Comparison of ENCODE assay signal across 8 mouse cellular contexts in genomic region chr4:137356674-137357510, GRCm38 (mm10). TPM values are rescaled to one million over a fixed set of nuclear protein-coding genes. Genes with fewer than 3 reads are reported as not detected.
DNase-seq lines count a peak whose midpoint lies in the region; ATAC-seq and TF ChIP-seq lines count a peak whose summit lies in the region.

No protein-coding gene starts in this region.

- peak overlapping the region; percentile 79 for H3K4me2 ChIP-seq in embryonic facial prominence, embryonic 12.5 days (replicated peaks)
- peak overlapping the region; percentile 87 for H3K4me2 ChIP-seq in liver, embryonic 11.5 days
- peak overlapping the region; percentile 87 for H3K4me2 ChIP-seq in myocyte (ENCODE audit: low read depth)

- under 1% methylated on average over 56 of the region's 90 CpGs for WGBS in embryonic facial prominence, embryonic 12.5 days
- WGBS in liver, embryonic 11.5 days = 0% methylated on average over 43 of the region's 90 CpGs

- H3K36me3 ChIP-seq in embryonic facial prominence, embryonic 12.5 days = no peaks in the 10 kb centered on the region
- H3K36me3 ChIP-seq in liver, embryonic 11.5 days (ENCODE audit: control insufficient read depth, insufficient read depth, low read length) = no peaks in the 10 kb centered on the region
- peaks cover 7% of the 10 kb centered on the region for H3K36me3 ChIP-seq in myocyte (ENCODE audit: control insufficient read depth, insufficient read depth)
- H3K36me3 ChIP-seq in splenic B cell, adult 2 months (ENCODE audit: control insufficient read depth, insufficient read depth, low read length, poor library complexity, severe bottlenecking) = no peaks in the 10 kb centered on the region

- peak; percentile 72 for DNase-seq in 3134 (ENCODE audit: extremely low read depth, insufficient read length, low spot score)
- DNase-seq in adrenal gland, postnatal 14 days = peak; percentile 86
- peak; percentile 76 to 79 for DNase-seq in heart, adult 9 months (ENCODE audit: low spot score in 2 of 2)
- peak; percentile 70 for DNase-seq in kidney, adult 9 months
- peak; percentile 70 for DNase-seq in liver, embryonic 11.5 days (ENCODE audit: low spot score)
- DNase-seq in splenic B cell, adult 2 months (ENCODE audit: low read depth, low spot score) = peak; percentile 72

- H3K9ac ChIP-seq in embryonic facial prominence, embryonic 12.5 days = peak overlapping the region; percentile 98
- peak overlapping the region; percentile 98 for H3K9ac ChIP-seq in liver, embryonic 11.5 days (ENCODE audit: low read depth, low read length)

- peak; percentile 71 for ATAC-seq in embryonic facial prominence, embryonic 12.5 days (ENCODE audit: insufficient number of reproducible peaks, insufficient read depth, low FRiP score, low TSS enrichment)
- ATAC-seq in liver, embryonic 11.5 days (replicated peaks; ENCODE audit: low FRiP score) = peak; percentile 72

- H3K4me1 ChIP-seq in embryonic facial prominence, embryonic 12.5 days = peaks cover 30% of the 10 kb centered on the region; the same call in 1 of the 2 replicates
- peaks cover 16% of the 10 kb centered on the region for H3K4me1 ChIP-seq in liver, embryonic 11.5 days (replicated peaks; ENCODE audit: control insufficient read depth, insufficient read depth, low read length)

- H3K79me2 ChIP-seq in myocyte (ENCODE audit: control insufficient read depth, insufficient read depth) = peaks cover 50% of the 10 kb centered on the region

- TF ChIP-seq POLR2A in myocyte (IDR thresholded peaks at IDR 0.05; ENCODE audit: insufficient read length, low read depth) = peak; percentile 59

- 0 out of 2 replicates have a peak, but pooled peaks cover 3% of the 10 kb centered on the region for H3K27me3 ChIP-seq in embryonic facial prominence, embryonic 12.5 days
- no peaks in the 10 kb centered on the region for H3K27me3 ChIP-seq in liver, embryonic 11.5 days (replicated peaks; ENCODE audit: control insufficient read depth, insufficient read depth, low read length)
- no peaks in the 10 kb centered on the region for H3K27me3 ChIP-seq in myocyte (ENCODE audit: control insufficient read depth, insufficient read depth, insufficient read length)
- no peaks in the 10 kb centered on the region for H3K27me3 ChIP-seq in splenic B cell, adult 2 months (ENCODE audit: control insufficient read depth, insufficient read depth, low read length, poor library complexity, severe bottlenecking)

- H3K9me3 ChIP-seq in embryonic facial prominence, embryonic 12.5 days = no peaks in the 10 kb centered on the region
- no peaks in the 10 kb centered on the region for H3K9me3 ChIP-seq in liver, embryonic 11.5 days (ENCODE audit: control insufficient read depth, low read length)

- H3K4me3 ChIP-seq in embryonic facial prominence, embryonic 12.5 days = peak overlapping the region; percentile 97
- H3K4me3 ChIP-seq in liver, embryonic 11.5 days (ENCODE audit: low read depth, low read length) = peak overlapping the region; percentile 93
- H3K4me3 ChIP-seq in myocyte = peak overlapping the region; percentile 71

- peak overlapping the region; percentile 100 for H3ac ChIP-seq in myocyte (ENCODE audit: control insufficient read depth, insufficient read length)

- H3K27ac ChIP-seq in embryonic facial prominence, embryonic 12.5 days = peak overlapping the region; percentile 95
- peak overlapping the region; percentile 98 for H3K27ac ChIP-seq in liver, embryonic 11.5 days (ENCODE audit: low read depth, low read length)

TF ChIP-seq in myocyte, 11 proteins besides CTCF, POLR2A, EP300 and RAD21:
- TF ChIP-seq MAX (IDR thresholded peaks at IDR 0.05; ENCODE audit: low read depth) = no peak
- 0 out of 2 replicates have a peak, but pooled peaks have one; percentile 34 for TF ChIP-seq CEBPB (IDR thresholded peaks at IDR 0.05; ENCODE audit: insufficient read depth, poor library complexity, severe bottlenecking)
- TF ChIP-seq MYOD1 (IDR thresholded peaks at IDR 0.05; ENCODE audit: control insufficient read depth in 1 of 3, insufficient read length in 2 of 3, low read depth in 2 of 3) = peak in 1 of 3 experiments; percentile 23
- no peak for TF ChIP-seq POLR2AphosphoS2 (IDR thresholded peaks at IDR 0.05; ENCODE audit: insufficient read length, low read depth)
TF ChIP-seq in myocyte: peak in this region for 2.

RNA-seq across cellular contexts. Expression of gene Cdc42, which starts 0.6 kb away (rescaled TPM):
- total RNA-seq in adrenal gland, postnatal 14 days (2021) = 355 and 372 TPM in 2 replicates
- polyA plus RNA-seq in embryonic facial prominence, embryonic 12.5 days (2016; fragmentation: Nextera tagmentation; extraction: Ambion mirVana) = 651 and 669 TPM in 2 replicates
- polyA plus RNA-seq in liver, embryonic 11.5 days (2014; fragmentation: Nextera tagmentation; extraction: Ambion mirVana) = 459 and 500 TPM in 2 replicates
- polyA plus RNA-seq in myocyte (2012; fragmentation: generic; extraction: Trizol) = 298 TPM

RNA-seq across cellular contexts. Expression of gene Cela3a, which starts 52.7 kb away (rescaled TPM):
- not detected in 2 replicates for total RNA-seq in adrenal gland, postnatal 14 days (2021)
- polyA plus RNA-seq in embryonic facial prominence, embryonic 12.5 days (2016; fragmentation: Nextera tagmentation; extraction: Ambion mirVana) = not detected in 2 replicates
- polyA plus RNA-seq in liver, embryonic 11.5 days (2014; fragmentation: Nextera tagmentation; extraction: Ambion mirVana) = not detected in 2 replicates
- polyA plus RNA-seq in myocyte (2012; fragmentation: generic; extraction: Trizol) = 0.14 TPM

Comparison
In these comparisons a context has a peak if more than half of its experiments do, and no peak if none do; other contexts are left out.
1. Peak in every context shown above with its lines: DNase-seq, ATAC-seq, H3K4me3 ChIP-seq and H3K27ac ChIP-seq.